Mouse (Mus musculus): ENCODE results near the gene Gdpgp1.

DNA sequence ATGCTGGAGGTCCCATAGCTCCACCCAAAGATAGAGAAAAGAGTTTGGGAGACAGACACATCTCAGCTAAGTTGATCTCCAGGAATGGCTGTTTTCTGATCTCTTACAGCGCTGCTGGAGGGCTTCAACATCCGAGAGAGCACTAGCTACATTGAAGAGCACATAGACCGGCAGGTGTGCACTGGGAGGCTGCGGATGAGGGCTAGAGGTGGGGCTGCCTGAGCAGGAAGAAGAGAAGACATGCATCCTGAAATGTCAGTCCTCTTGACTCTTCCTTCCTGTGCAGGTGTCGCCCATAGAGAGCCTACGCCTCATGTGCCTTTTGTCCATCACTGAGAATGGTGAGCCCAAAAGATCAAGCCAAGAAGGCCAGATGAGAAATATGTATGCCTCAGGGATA is 53.1 kb downstream of the Gdpgp1 start:
- TF ChIP-seq CTCF (IDR thresholded peaks at IDR 0.05; ENCODE audit: control insufficient read depth, insufficient read depth, insufficient replicate concordance, low read depth, low read length) (no peak), POLR2A (IDR thresholded peaks at IDR 0.05; ENCODE audit: control insufficient read depth, low read depth, low read length) (no peak)
